Mouse (Mus musculus): ENCODE results near the gene Ddx41. TPM values are rescaled to one million over a fixed set of nuclear protein-coding genes. Genes with fewer than 3 reads are reported as not detected.

The Ddx41 gene
- polyA plus RNA-seq, 1 experiment from 2014 or later, result 55.3 TPM

- H3K4me3 ChIP-seq (ENCODE audit: low read length), result peak within 1 kb of the TSS; percentile 99
- ATAC-seq, result peak; percentile 77
- H3K9ac ChIP-seq (ENCODE audit: low read depth, low read length), result peak within 1 kb of the TSS; percentile 100
- H3K27me3 ChIP-seq (replicated peaks; ENCODE audit: control insufficient read depth, insufficient read depth, low read length), result no peaks in the 10 kb centered on the region
- H3K4me1 ChIP-seq (ENCODE audit: control insufficient read depth, insufficient read depth, low read depth, low read length), result peaks cover 39% of the 10 kb centered on the region
- no peaks in the 10 kb centered on the region for H3K36me3 ChIP-seq (ENCODE audit: control insufficient read depth, insufficient read depth, low read length)
- H3K4me2 ChIP-seq (ENCODE audit: low read length), result peak within 1 kb of the TSS; percentile 99
- peak within 1 kb of the TSS; percentile 99 for H3K27ac ChIP-seq (ENCODE audit: low read depth, low read length)
- H3K9me3 ChIP-seq (ENCODE audit: control insufficient read depth, low read length), result no peaks in the 10 kb centered on the region
- WGBS, result under 1% methylated on average over 32 of the region's 83 CpGs
Measured at GRCm38 (mm10) chr13:55487578-55488498, 48.6 kb downstream of the Ddx41 start, which contains the start of gene Dbn1. Gene Dbn1, minus strand, starts transcription at chr13:55488111.

GRCm38 (mm10) chr13:55486916-55487577 is 49.4 kb downstream of the Ddx41 start:
- under 1% methylated on average over 28 of the region's 29 CpGs for WGBS
- no peaks in the 10 kb centered on the region for H3K9me3 ChIP-seq (ENCODE audit: control insufficient read depth, low read length)
- peak overlapping the region; percentile 100 for H3K9ac ChIP-seq (ENCODE audit: low read depth, low read length)
- no peaks in the 10 kb centered on the region for H3K27me3 ChIP-seq (replicated peaks; ENCODE audit: control insufficient read depth, insufficient read depth, low read length)
- H3K4me1 ChIP-seq (ENCODE audit: control insufficient read depth, insufficient read depth, low read depth, low read length), result peaks cover 46% of the 10 kb centered on the region
- peak overlapping the region; percentile 99 for H3K4me2 ChIP-seq (ENCODE audit: low read length)
- H3K36me3 ChIP-seq (ENCODE audit: control insufficient read depth, insufficient read depth, low read length), result peaks cover 5% of the 10 kb centered on the region
- H3K27ac ChIP-seq (ENCODE audit: low read depth, low read length), result peak overlapping the region; percentile 99
- ATAC-seq, result peak; percentile 55
- peak overlapping the region; percentile 99 for H3K4me3 ChIP-seq (ENCODE audit: low read length)

DNA sequence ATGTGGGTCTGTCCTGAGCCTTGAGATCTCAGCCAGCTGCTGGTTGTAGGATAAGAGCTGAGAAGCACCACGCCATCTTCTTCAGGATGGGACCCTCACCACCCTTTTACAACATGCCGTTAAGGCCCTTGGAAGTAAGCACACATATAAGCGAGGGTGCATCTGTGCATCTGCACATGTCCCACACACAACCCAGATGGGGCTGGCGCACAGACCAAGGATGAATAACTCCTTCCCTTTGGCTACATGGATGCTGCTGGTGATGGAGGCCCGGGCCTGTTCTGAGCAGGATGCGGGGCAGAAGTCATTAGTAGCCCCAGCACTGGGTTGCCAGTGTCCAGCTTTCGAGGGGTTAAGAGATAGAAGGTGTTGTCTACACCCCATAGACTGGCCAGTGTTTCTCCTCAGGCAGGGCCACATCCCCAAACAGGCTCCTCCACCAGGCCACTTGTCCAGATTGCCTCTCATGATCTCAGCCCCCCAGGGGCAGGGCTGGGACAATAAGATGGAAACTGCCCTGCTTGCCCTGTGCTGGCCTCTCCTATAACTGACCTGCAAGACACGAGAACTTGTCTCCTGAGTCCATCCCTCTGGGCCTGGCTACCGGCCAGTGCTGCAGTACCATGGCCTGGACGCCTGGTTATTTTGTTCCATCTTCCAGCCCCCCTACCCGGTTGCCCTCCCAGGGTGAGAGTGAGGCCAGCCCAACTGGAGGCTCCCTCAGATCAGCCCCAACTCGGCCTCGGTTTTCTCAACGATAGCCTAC is 50.2 kb downstream of the Ddx41 start:
- Histone ChIP-seq H3K36me3 (ENCODE audit: control insufficient read depth, insufficient read depth, low read length) (peaks cover 13% of the 10 kb centered on the region), H3K27me3 (replicated peaks; ENCODE audit: control insufficient read depth, insufficient read depth, low read length) (no peaks in the 10 kb centered on the region), H3K9ac (ENCODE audit: low read depth, low read length) (peak overlapping the region; percentile 100), H3K4me3 (ENCODE audit: low read length) (peak overlapping the region; percentile 99), H3K4me1 (ENCODE audit: control insufficient read depth, insufficient read depth, low read depth, low read length) (peaks cover 46% of the 10 kb centered on the region), H3K27ac (ENCODE audit: low read depth, low read length) (peak overlapping the region; percentile 99), H3K4me2 (ENCODE audit: low read length) (peak overlapping the region; percentile 99), H3K9me3 (ENCODE audit: control insufficient read depth, low read length) (no peaks in the 10 kb centered on the region)
- 15% methylated on average over 14 of the region's 14 CpGs for WGBS
- ATAC-seq, result no peak

GRCm38 (mm10) chr13:55484520-55485088 is 51.9 kb downstream of the Ddx41 start:
- 6% methylated on average over 7 of the region's 7 CpGs for WGBS
- Histone ChIP-seq H3K9ac (ENCODE audit: low read depth, low read length) (peak overlapping the region; percentile 100), H3K27ac (ENCODE audit: low read depth, low read length) (peak overlapping the region; percentile 99), H3K36me3 (ENCODE audit: control insufficient read depth, insufficient read depth, low read length) (peaks cover 29% of the 10 kb centered on the region), H3K4me2 (ENCODE audit: low read length) (peak overlapping the region; percentile 99), H3K27me3 (replicated peaks; ENCODE audit: control insufficient read depth, insufficient read depth, low read length) (no peaks in the 10 kb centered on the region), H3K4me1 (ENCODE audit: control insufficient read depth, insufficient read depth, low read depth, low read length) (peaks cover 46% of the 10 kb centered on the region), H3K4me3 (ENCODE audit: low read length) (peak overlapping the region; percentile 99), H3K9me3 (ENCODE audit: control insufficient read depth, low read length) (no peaks in the 10 kb centered on the region)
- no peak for ATAC-seq

DNA sequence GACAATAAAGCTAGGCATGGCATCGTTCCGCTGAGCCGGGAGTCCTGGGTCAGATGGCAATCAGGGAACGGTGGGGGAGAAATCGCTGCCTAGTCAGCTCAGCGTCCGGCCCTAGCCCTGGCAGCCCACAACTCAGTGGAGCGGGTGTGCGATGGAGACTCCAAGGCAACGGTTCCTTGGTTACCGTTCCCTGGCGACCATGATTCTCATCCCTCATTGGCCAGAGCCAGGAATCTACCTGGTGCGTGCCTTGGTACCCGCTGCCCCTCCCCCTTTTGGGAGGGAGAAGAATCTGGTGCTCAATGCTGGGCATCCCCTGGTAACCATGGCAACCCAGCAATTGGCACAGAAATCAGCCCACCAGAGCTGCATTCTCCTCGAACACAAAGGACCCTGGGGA is 52.9 kb downstream of the Ddx41 start:
- peak overlapping the region; percentile 99 for H3K27ac ChIP-seq (ENCODE audit: low read depth, low read length)
- peaks cover 46% of the 10 kb centered on the region for H3K4me1 ChIP-seq (ENCODE audit: control insufficient read depth, insufficient read depth, low read depth, low read length)
- peak overlapping the region; percentile 99 for H3K4me2 ChIP-seq (ENCODE audit: low read length)
- H3K9ac ChIP-seq (ENCODE audit: low read depth, low read length), result peak overlapping the region; percentile 100
- ATAC-seq, result peak; percentile 83
- 6% methylated on average over 15 of the region's 15 CpGs for WGBS
- H3K27me3 ChIP-seq (replicated peaks; ENCODE audit: control insufficient read depth, insufficient read depth, low read length), result no peaks in the 10 kb centered on the region
- H3K9me3 ChIP-seq (ENCODE audit: control insufficient read depth, low read length), result no peaks in the 10 kb centered on the region
- H3K36me3 ChIP-seq (ENCODE audit: control insufficient read depth, insufficient read depth, low read length), result peaks cover 37% of the 10 kb centered on the region
- H3K4me3 ChIP-seq (ENCODE audit: low read length), result peak overlapping the region; percentile 99

DNA sequence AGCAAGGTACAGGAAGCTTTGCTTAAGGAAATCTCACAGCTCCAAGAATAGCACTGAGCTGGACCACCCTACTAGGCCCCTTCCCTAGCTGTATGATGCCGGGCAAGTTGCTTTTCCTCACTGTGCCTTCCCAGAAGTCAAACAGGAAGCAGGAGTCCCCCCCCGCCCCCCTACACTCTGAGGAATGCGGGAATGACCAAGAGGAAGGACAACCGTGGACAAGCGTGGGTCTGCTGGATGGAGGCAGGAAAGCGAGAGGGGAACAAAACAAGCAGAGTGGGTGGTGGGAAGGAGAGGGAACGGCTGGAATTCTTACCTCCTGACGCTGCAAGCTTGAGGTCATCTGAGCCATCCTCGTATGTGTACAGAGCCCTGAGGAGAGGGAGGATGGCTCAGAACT is 53.4 kb downstream of the Ddx41 start:
- no peak for ATAC-seq
- H3K9me3 ChIP-seq (ENCODE audit: control insufficient read depth, low read length), result no peaks in the 10 kb centered on the region
- H3K4me1 ChIP-seq (ENCODE audit: control insufficient read depth, insufficient read depth, low read depth, low read length), result peaks cover 44% of the 10 kb centered on the region
- WGBS, result 28% methylated on average over 9 of the region's 9 CpGs
- peak overlapping the region; percentile 99 for H3K4me3 ChIP-seq (ENCODE audit: low read length)
- H3K9ac ChIP-seq (ENCODE audit: low read depth, low read length), result peak overlapping the region; percentile 20
- H3K36me3 ChIP-seq (ENCODE audit: control insufficient read depth, insufficient read depth, low read length), result peaks cover 37% of the 10 kb centered on the region
- no peaks in the 10 kb centered on the region for H3K27me3 ChIP-seq (replicated peaks; ENCODE audit: control insufficient read depth, insufficient read depth, low read length)
- peak overlapping the region; percentile 99 for H3K27ac ChIP-seq (ENCODE audit: low read depth, low read length)
- H3K4me2 ChIP-seq (ENCODE audit: low read length), result peak overlapping the region; percentile 99

- Histone ChIP-seq H3K36me3 (ENCODE audit: control insufficient read depth, insufficient read depth, low read length) (peaks cover 42% of the 10 kb centered on the region), H3K4me2 (ENCODE audit: low read length) (peak overlapping the region; percentile 99), H3K4me1 (ENCODE audit: control insufficient read depth, insufficient read depth, low read depth, low read length) (peaks cover 44% of the 10 kb centered on the region), H3K27ac (ENCODE audit: low read depth, low read length) (peak overlapping the region; percentile 99), H3K27me3 (replicated peaks; ENCODE audit: control insufficient read depth, insufficient read depth, low read length) (no peaks in the 10 kb centered on the region), H3K9me3 (ENCODE audit: control insufficient read depth, low read length) (no peaks in the 10 kb centered on the region), H3K4me3 (ENCODE audit: low read length) (no peak overlapping the region), H3K9ac (ENCODE audit: low read depth, low read length) (0 out of 2 replicates have a peak overlapping the region, but pooled peaks have one; percentile 10)
- ATAC-seq, result no peak
- 62% methylated on average over 7 of the region's 7 CpGs for WGBS
Measured at GRCm38 (mm10) chr13:55482542-55482941, 53.9 kb downstream of the Ddx41 start.
